Mouse (Mus musculus) adrenal gland, adult 18-20 months (tissue): Measurements from ENCODE around the gene Rtl5. TPM values are rescaled to one million over a fixed set of nuclear protein-coding genes. Genes with fewer than 3 reads are reported as not detected.

Experiments used
- DNase-seq, 2 experiments: peaks; one replicate each; pipeline ENCODE4 v3.0.0; 2021 to 2022; ENCODE audit warnings: low spot score in 2 of 2
- total RNA-seq, 2 experiments: library from RNA; stranded (reverse); gene quantifications; 1 replicate in 1 of 2; 2 replicates in 1 of 2; pipeline ENCODE4 v1.2.3; 2021

Rtl5 gene
- total RNA-seq, 2 experiments from 2014 or later, result 9.5 to 9.7 TPM

DNA sequence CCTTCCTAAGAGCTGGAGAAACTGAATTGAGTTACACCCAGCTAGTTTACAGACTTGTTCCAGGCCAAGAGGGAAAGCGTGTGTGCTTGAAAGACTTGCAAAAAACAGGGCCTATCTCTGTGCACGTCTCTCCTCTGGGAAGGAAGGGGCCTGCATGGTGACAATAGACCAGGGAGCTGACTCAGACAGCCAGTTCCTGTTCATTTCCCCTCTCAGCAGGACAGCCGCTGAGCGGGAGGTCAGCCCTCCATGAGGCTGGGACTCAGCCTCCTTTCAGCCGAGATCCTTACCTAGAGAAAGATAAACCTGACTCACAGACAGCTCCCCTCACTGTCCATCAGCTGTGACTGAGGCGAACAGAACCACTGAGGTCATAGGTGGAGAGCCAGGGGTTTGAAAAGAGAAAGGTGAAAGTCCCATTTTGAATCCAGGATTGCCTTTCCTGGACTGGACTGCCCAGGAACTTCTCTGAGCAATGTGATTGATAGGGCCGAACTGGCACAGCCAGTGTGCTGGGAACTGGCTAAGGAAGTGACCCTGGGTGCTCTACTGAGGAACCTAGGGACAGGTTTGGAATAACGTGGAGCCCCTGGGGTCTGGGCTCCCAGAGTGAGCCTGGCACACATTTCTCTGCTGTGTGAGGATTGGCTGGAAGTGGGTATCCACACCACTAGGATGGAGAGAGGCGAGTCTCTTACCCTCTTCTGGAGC is 53.7 kb downstream of the Rtl5 start:
- no peak for DNase-seq

Other genes with a start within 250 kb of the Rtl5 start
- 1 to 10 TPM; 3.8 to 5.1 TPM for gene Nhsl2, start 221.9 kb downstream of the Rtl5 start, total RNA-seq
- 10 to 100 TPM; 47.7 to 66.1 TPM for gene Pin4, start 48.1 kb upstream of the Rtl5 start, total RNA-seq
- under 1 TPM; 0.42 to 0.43 TPM for gene Ercc6l, start 85.8 kb upstream of the Rtl5 start, total RNA-seq
- 1,000 to 10,000 TPM in 1 of 2 experiments, 100 to 1,000 TPM in 1; 821 to 1,009 TPM for gene Rps4x, start 118.1 kb upstream of the Rtl5 start, total RNA-seq
- gene Cited1, start 180.9 kb upstream of the Rtl5 start, total RNA-seq, result 100 to 1,000 TPM in 1 of 2 experiments, 1 to 10 TPM in 1; 2.8 to 104 TPM